Comparison of ENCODE assay signal across 9 mouse cellular contexts in genomic region chr7:28577826-28578542, GRCm38 (mm10). TPM values are rescaled to one million over a fixed set of nuclear protein-coding genes. Genes with fewer than 3 reads are reported as not detected.
A peak's percentile ranks its signal among the peaks of the same experiment; 100 is the strongest.
DNase-seq lines count a peak whose midpoint lies in the region; ATAC-seq and TF ChIP-seq lines count a peak whose summit lies in the region.
"Had no signal": no experiment of that assay in that cellular context is flagged by ENCODE, and none has a peak within 500 bp of the region (broad histone marks: within the 10 kb centered on the region; RNA-seq: fewer than 3 reads in every experiment).

No protein-coding gene starts in this region.

- no peak for TF ChIP-seq CTCF in kidney, postnatal 0 days (IDR thresholded peaks at IDR 0.05; ENCODE audit: low read depth)

- no peak overlapping the region for H3K4me3 ChIP-seq in heart, embryonic 16.5 days (ENCODE audit: low read length)
- H3K4me3 ChIP-seq in embryonic facial prominence, embryonic 11.5 days (ENCODE audit: low read depth, low read length): no peak overlapping the region
- no peak overlapping the region for H3K4me3 ChIP-seq in kidney, postnatal 0 days (replicated peaks; ENCODE audit: low read depth, low read length)
- no peak overlapping the region for H3K4me3 ChIP-seq in neural tube, embryonic 15.5 days (replicated peaks)

- peak overlapping the region; percentile 66 for H3K27ac ChIP-seq in heart, embryonic 16.5 days (ENCODE audit: low read length)
- H3K27ac ChIP-seq in embryonic facial prominence, embryonic 11.5 days (replicated peaks; ENCODE audit: low read depth, low read length): 0 out of 2 replicates have a peak overlapping the region, but pooled peaks have one; percentile 16
- peak overlapping the region; percentile 97 for H3K27ac ChIP-seq in kidney, postnatal 0 days
- no peak overlapping the region for H3K27ac ChIP-seq in neural tube, embryonic 15.5 days (replicated peaks)

- H3K36me3 ChIP-seq in heart, embryonic 16.5 days (ENCODE audit: control insufficient read depth, insufficient read depth): no peaks in the 10 kb centered on the region
- no peaks in the 10 kb centered on the region for H3K36me3 ChIP-seq in embryonic facial prominence, embryonic 11.5 days (replicated peaks; ENCODE audit: control insufficient read depth, insufficient read depth, low read depth, low read length)
- H3K36me3 ChIP-seq in kidney, postnatal 0 days (ENCODE audit: insufficient read depth, low read length): no peaks in the 10 kb centered on the region
- H3K36me3 ChIP-seq in neural tube, embryonic 15.5 days: no peaks in the 10 kb centered on the region

- no peaks in the 10 kb centered on the region for H3K27me3 ChIP-seq in heart, embryonic 16.5 days (ENCODE audit: control insufficient read depth, insufficient read depth, low read length)
- H3K27me3 ChIP-seq in embryonic facial prominence, embryonic 11.5 days (ENCODE audit: control insufficient read depth, insufficient read depth, low read length): no peaks in the 10 kb centered on the region
- H3K27me3 ChIP-seq in kidney, postnatal 0 days (ENCODE audit: insufficient read depth, low read length): no peaks in the 10 kb centered on the region
- no peaks in the 10 kb centered on the region for H3K27me3 ChIP-seq in neural tube, embryonic 15.5 days (replicated peaks)

- H3K4me1 ChIP-seq in heart, embryonic 16.5 days (ENCODE audit: control insufficient read depth, insufficient read depth, low read length): peaks cover 42% of the 10 kb centered on the region
- H3K4me1 ChIP-seq in embryonic facial prominence, embryonic 11.5 days (ENCODE audit: control insufficient read depth, insufficient read depth, low read length): no peaks in the 10 kb centered on the region
- peaks cover 63% of the 10 kb centered on the region for H3K4me1 ChIP-seq in kidney, postnatal 0 days (replicated peaks; ENCODE audit: insufficient read depth, low read length)
- H3K4me1 ChIP-seq in neural tube, embryonic 15.5 days: peaks cover 32% of the 10 kb centered on the region

- DNase-seq in heart, adult 8-10 months (ENCODE audit: low spot score): no peak
- peak; percentile 43 for DNase-seq in embryonic facial prominence, embryonic 11.5 days (ENCODE audit: low spot score)
- peak; percentile 52 for DNase-seq in kidney, postnatal 0 days (ENCODE audit: low spot score)
- DNase-seq in ovary, postnatal 36 days (ENCODE audit: low spot score): peak; percentile 30
- no peak for DNase-seq in cerebellum, adult 18-20 months

- WGBS in heart, embryonic 16.5 days: 67% methylated on average over 9 of the region's 9 CpGs
- 74% methylated on average over 9 of the region's 9 CpGs for WGBS in embryonic facial prominence, embryonic 11.5 days
- WGBS in kidney, postnatal 0 days: 51% methylated on average over 9 of the region's 9 CpGs
- 90% methylated on average over 9 of the region's 9 CpGs for WGBS in neural tube, embryonic 15.5 days

- no peak overlapping the region for H3K4me2 ChIP-seq in heart, embryonic 16.5 days (ENCODE audit: low read depth, low read length)
- H3K4me2 ChIP-seq in embryonic facial prominence, embryonic 11.5 days (ENCODE audit: low read depth, low read length): no peak overlapping the region
- H3K4me2 ChIP-seq in kidney, postnatal 0 days (ENCODE audit: low read length): peak overlapping the region; percentile 13
- no peak overlapping the region for H3K4me2 ChIP-seq in neural tube, embryonic 15.5 days

- no peak overlapping the region; the same call in 1 of the 2 replicates for H3K9ac ChIP-seq in heart, embryonic 16.5 days (ENCODE audit: low read length)
- no peak overlapping the region for H3K9ac ChIP-seq in embryonic facial prominence, embryonic 11.5 days (replicated peaks; ENCODE audit: low read length)
- peak overlapping the region; percentile 42; the same call in 1 of the 2 replicates for H3K9ac ChIP-seq in kidney, postnatal 0 days (ENCODE audit: low read depth, low read length)
- no peak overlapping the region for H3K9ac ChIP-seq in neural tube, embryonic 15.5 days (replicated peaks)

- H3K9me3 ChIP-seq in heart, embryonic 16.5 days (replicated peaks; ENCODE audit: control insufficient read depth, low read length): no peaks in the 10 kb centered on the region
- H3K9me3 ChIP-seq in embryonic facial prominence, embryonic 11.5 days (replicated peaks; ENCODE audit: control insufficient read depth, low read length): no peaks in the 10 kb centered on the region
- H3K9me3 ChIP-seq in kidney, postnatal 0 days (replicated peaks; ENCODE audit: low read length): no peaks in the 10 kb centered on the region
- no peaks in the 10 kb centered on the region for H3K9me3 ChIP-seq in neural tube, embryonic 15.5 days (replicated peaks)

- ATAC-seq in heart, embryonic 16.5 days (replicated peaks; ENCODE audit: extremely low read depth, insufficient read depth, low FRiP score): no peak
- ATAC-seq in embryonic facial prominence, embryonic 11.5 days (replicated peaks; ENCODE audit: insufficient number of reproducible peaks, low FRiP score, low TSS enrichment, low read depth): peak; percentile 41; the same call in 1 of the 2 replicates
- peak; percentile 84 for ATAC-seq in kidney, postnatal 0 days (replicated peaks; ENCODE audit: low FRiP score, low read depth)
- no peak for ATAC-seq in megakaryocyte progenitor cell, adult 5-6 weeks (replicated peaks; ENCODE audit: poor library complexity)
- ATAC-seq in neural tube, embryonic 15.5 days (ENCODE audit: low FRiP score): no peak

RNA-seq across cellular contexts. Expression of gene Samd4b, which starts 20.0 kb away (rescaled TPM):
- polyA plus RNA-seq in heart, embryonic 16.5 days (2015; fragmentation: Nextera tagmentation; extraction: Ambion mirVana): 16.0 and 20.6 TPM in 2 replicates
- total RNA-seq in heart, adult 8-10 months (2022): 10 to 100 TPM; 19.4 to 23.4 (median 21.5) TPM
- polyA plus RNA-seq in embryonic facial prominence, embryonic 11.5 days (2014; fragmentation: Nextera tagmentation; extraction: Ambion mirVana): 29.4 and 30.9 TPM in 2 replicates
- polyA plus RNA-seq in kidney, postnatal 0 days (2015; fragmentation: Nextera tagmentation; extraction: Ambion mirVana): 18.4 and 19.5 TPM in 2 replicates
- total RNA-seq in megakaryocyte progenitor cell, adult 5-6 weeks (2015): 20.7 TPM in 2 replicates
- 2.7 and 4.3 TPM in 2 replicates for total RNA-seq in megakaryocyte progenitor cell, adult 5-6 weeks (2017)
- polyA plus RNA-seq in neural tube, embryonic 15.5 days (2015; fragmentation: Nextera tagmentation; extraction: Ambion mirVana): 20.3 and 22.8 TPM in 2 replicates

RNA-seq across cellular contexts. Expression of gene Pak4, which starts 20.0 kb away (rescaled TPM):
- polyA plus RNA-seq in heart, embryonic 16.5 days (2015; fragmentation: Nextera tagmentation; extraction: Ambion mirVana): 25.1 and 30.0 TPM in 2 replicates
- 10 to 100 TPM in 1 of 4 experiments, 1 to 10 TPM in 3; 8.1 to 11.8 (median 8.5) TPM for total RNA-seq in heart, adult 8-10 months (2022)
- polyA plus RNA-seq in embryonic facial prominence, embryonic 11.5 days (2014; fragmentation: Nextera tagmentation; extraction: Ambion mirVana): 25.6 and 28.6 TPM in 2 replicates
- 33.5 and 36.6 TPM in 2 replicates for polyA plus RNA-seq in kidney, postnatal 0 days (2015; fragmentation: Nextera tagmentation; extraction: Ambion mirVana)
- total RNA-seq in megakaryocyte progenitor cell, adult 5-6 weeks (2015): 5.6 and 6.4 TPM in 2 replicates
- total RNA-seq in megakaryocyte progenitor cell, adult 5-6 weeks (2017): 3.3 and 3.9 TPM in 2 replicates
- 16.0 and 23.1 TPM in 2 replicates for polyA plus RNA-seq in neural tube, embryonic 15.5 days (2015; fragmentation: Nextera tagmentation; extraction: Ambion mirVana)

RNA-seq across cellular contexts. Expression of gene Nccrp1, which starts 30.9 kb away (rescaled TPM):
- not detected in 2 replicates for polyA plus RNA-seq in heart, embryonic 16.5 days (2015; fragmentation: Nextera tagmentation; extraction: Ambion mirVana)
- not detected for total RNA-seq in heart, adult 8-10 months (2022)
- polyA plus RNA-seq in embryonic facial prominence, embryonic 11.5 days (2014; fragmentation: Nextera tagmentation; extraction: Ambion mirVana): not detected in 2 replicates
- 5.5 and 7.3 TPM in 2 replicates for polyA plus RNA-seq in kidney, postnatal 0 days (2015; fragmentation: Nextera tagmentation; extraction: Ambion mirVana)
- total RNA-seq in megakaryocyte progenitor cell, adult 5-6 weeks (2015): not detected in 2 replicates
- total RNA-seq in megakaryocyte progenitor cell, adult 5-6 weeks (2017): not detected in 2 replicates
- polyA plus RNA-seq in neural tube, embryonic 15.5 days (2015; fragmentation: Nextera tagmentation; extraction: Ambion mirVana): 0.31 and 0.36 TPM in 2 replicates

RNA-seq across cellular contexts. Expression of gene Sycn, which starts 37.3 kb away (rescaled TPM):
- polyA plus RNA-seq in heart, embryonic 16.5 days (2015; fragmentation: Nextera tagmentation; extraction: Ambion mirVana): not detected in 2 replicates
- total RNA-seq in heart, adult 8-10 months (2022): not detected
- polyA plus RNA-seq in embryonic facial prominence, embryonic 11.5 days (2014; fragmentation: Nextera tagmentation; extraction: Ambion mirVana): not detected in 2 replicates
- 0.27 and 0.45 TPM in 2 replicates for polyA plus RNA-seq in kidney, postnatal 0 days (2015; fragmentation: Nextera tagmentation; extraction: Ambion mirVana)
- not detected in 2 replicates for total RNA-seq in megakaryocyte progenitor cell, adult 5-6 weeks (2015)
- not detected in 2 replicates for total RNA-seq in megakaryocyte progenitor cell, adult 5-6 weeks (2017)
- polyA plus RNA-seq in neural tube, embryonic 15.5 days (2015; fragmentation: Nextera tagmentation; extraction: Ambion mirVana): 1.3 TPM in 1 of 2 replicates, not detected in the other

RNA-seq across cellular contexts. Expression of gene Acp7, which starts 53.1 kb away (rescaled TPM):
- polyA plus RNA-seq in heart, embryonic 16.5 days (2015; fragmentation: Nextera tagmentation; extraction: Ambion mirVana): not detected in 2 replicates
- not detected for total RNA-seq in heart, adult 8-10 months (2022)
- polyA plus RNA-seq in embryonic facial prominence, embryonic 11.5 days (2014; fragmentation: Nextera tagmentation; extraction: Ambion mirVana): not detected in 2 replicates
- not detected in 2 replicates for polyA plus RNA-seq in kidney, postnatal 0 days (2015; fragmentation: Nextera tagmentation; extraction: Ambion mirVana)
- total RNA-seq in megakaryocyte progenitor cell, adult 5-6 weeks (2015): not detected in 2 replicates
- total RNA-seq in megakaryocyte progenitor cell, adult 5-6 weeks (2017): not detected in 2 replicates
- polyA plus RNA-seq in neural tube, embryonic 15.5 days (2015; fragmentation: Nextera tagmentation; extraction: Ambion mirVana): 0.09 and 0.10 TPM in 2 replicates
- polyA plus RNA-seq: spleen, adult 2 months had no signal

Comparison
In these comparisons a context has a peak if more than half of its experiments do, and no peak if none do; other contexts are left out.
1. ATAC-seq: peak in embryonic facial prominence, embryonic 11.5 days (single experiment) and kidney, postnatal 0 days (single experiment); none in heart, embryonic 16.5 days (single experiment), megakaryocyte progenitor cell, adult 5-6 weeks (single experiment) and neural tube, embryonic 15.5 days (single experiment).
2. DNase-seq: peak in embryonic facial prominence, embryonic 11.5 days (single experiment), kidney, postnatal 0 days (single experiment) and ovary, postnatal 36 days (single experiment); none in heart, adult 8-10 months (single experiment) and cerebellum, adult 18-20 months (0 of 2).